ENCODE assay signal across 29 mouse cellular contexts in genomic region chr17:26834302-26834965, GRCm38 (mm10). TPM values are rescaled to one million over a fixed set of nuclear protein-coding genes. Genes with fewer than 3 reads are reported as not detected.
"Had no signal": no experiment of that assay in that cellular context is flagged by ENCODE, and none has a peak within 500 bp of the region (broad histone marks: within the 10 kb centered on the region; RNA-seq: fewer than 3 reads in every experiment).

No protein-coding gene starts in this region.

- H3K4me2 ChIP-seq: liver, embryonic 13.5 days; midbrain, embryonic 12.5 days; midbrain, embryonic 15.5 days; neural tube, embryonic 13.5 days; stomach, embryonic 15.5 days had no signal

- DNase-seq: kidney, postnatal 10 days; kidney, postnatal 36 days; layer of hippocampus, postnatal 36 days; liver, embryonic 13.5 days; lung, adult 2 months; lung, postnatal 14 days; lung, postnatal 4 days; retina, postnatal 1 day; right cerebral cortex, postnatal 25 days; spleen, adult 18-20 months; thymus, postnatal 25 days had no signal

- ATAC-seq: midbrain, embryonic 15.5 days had no signal

- H3K4me3 ChIP-seq: left cerebral cortex, adult 2 months; liver, embryonic 13.5 days; midbrain, embryonic 12.5 days; midbrain, embryonic 15.5 days; myocyte; neural tube, embryonic 13.5 days; stomach, embryonic 15.5 days had no signal

- H3K4me1 ChIP-seq: midbrain, embryonic 12.5 days had no signal

- H3K9ac ChIP-seq: liver, embryonic 13.5 days; midbrain, embryonic 12.5 days; midbrain, embryonic 15.5 days; neural tube, embryonic 13.5 days; stomach, embryonic 15.5 days had no signal

- H3K27ac ChIP-seq: left cerebral cortex, adult 2 months; liver, embryonic 13.5 days; midbrain, embryonic 12.5 days; midbrain, embryonic 15.5 days; neural tube, embryonic 13.5 days; stomach, embryonic 15.5 days had no signal

- H3K9me3 ChIP-seq: liver, embryonic 13.5 days; midbrain, embryonic 12.5 days; midbrain, embryonic 15.5 days; neural tube, embryonic 13.5 days; stomach, embryonic 15.5 days had no signal

- H3K36me3 ChIP-seq: liver, embryonic 13.5 days; midbrain, embryonic 12.5 days; midbrain, embryonic 15.5 days; neural tube, embryonic 13.5 days; stomach, embryonic 15.5 days had no signal

RNA-seq across cellular contexts. Expression of gene Nkx2-5, which starts 10.4 kb away (rescaled TPM):
- total RNA-seq: layer of hippocampus, adult 8-10 months; layer of hippocampus, postnatal 10 days; layer of hippocampus, postnatal 36 days; left cerebral cortex, adult 2 months; left cerebral cortex, postnatal 10 days; left cerebral cortex, postnatal 36 days; liver, adult 2 months; megakaryocyte progenitor cell, adult 5-6 weeks; megakaryocyte-erythroid progenitor cell, adult 5-6 weeks; monocyte, adult 5-6 weeks; neutrophil, adult 5-6 weeks had no signal
- polyA plus RNA-seq: limb, embryonic 11.5 days; liver, adult 2 months; liver, embryonic 13.5 days; liver, embryonic 16.5 days; midbrain, embryonic 12.5 days; thymus, postnatal 0 days had no signal
